Mouse (Mus musculus): ENCODE measurements around the gene Trp53i11. TPM values are rescaled to one million over a fixed set of nuclear protein-coding genes. Genes with fewer than 3 reads are reported as not detected.

The Trp53i11 gene
- polyA plus RNA-seq, 1 experiment from 2014 or later, result 46.6 TPM

DNA sequence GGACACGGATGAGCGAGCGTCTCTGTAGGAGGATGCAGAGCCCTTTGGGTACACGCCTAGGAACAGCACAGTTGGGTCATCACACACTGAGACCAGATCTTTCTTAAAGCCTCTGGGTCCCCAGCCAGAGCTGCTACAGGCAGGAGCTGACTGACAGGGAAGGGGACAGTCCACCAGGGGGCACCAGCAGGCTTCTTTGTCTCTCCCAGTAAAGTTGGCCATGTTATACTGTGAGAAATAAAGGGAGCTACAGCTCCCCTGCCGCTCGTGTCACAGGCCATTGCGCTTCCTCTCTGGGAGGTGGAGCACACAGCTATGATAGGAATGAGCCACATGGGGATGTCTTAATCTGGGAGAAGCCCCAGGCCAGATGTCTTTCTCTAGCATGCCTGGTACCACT is 29.7 kb downstream of the Trp53i11 start:
- Histone ChIP-seq H3K27me3 (ENCODE audit: control insufficient read depth, insufficient read depth, low read length) (no peaks in the 10 kb centered on the region), H3K27ac (ENCODE audit: low read depth, low read length) (peak overlapping the region; percentile 73; the same call in 1 of the 2 replicates), H3K9ac (ENCODE audit: low read depth, low read length) (no peak overlapping the region), H3K36me3 (ENCODE audit: control insufficient read depth, insufficient read depth, low read length) (peaks cover 5% of the 10 kb centered on the region), H3K4me2 (replicated peaks; ENCODE audit: low read depth, low read length) (no peak overlapping the region), H3K9me3 (ENCODE audit: control insufficient read depth, low read length) (no peaks in the 10 kb centered on the region), H3K4me1 (ENCODE audit: control insufficient read depth, insufficient read depth, low read length) (peaks cover 13% of the 10 kb centered on the region), H3K4me3 (ENCODE audit: low read length) (no peak overlapping the region)
- WGBS, result 15% methylated on average over 7 of the region's 7 CpGs
- ATAC-seq (ENCODE audit: low FRiP score, low TSS enrichment), result peak; percentile 78

DNA sequence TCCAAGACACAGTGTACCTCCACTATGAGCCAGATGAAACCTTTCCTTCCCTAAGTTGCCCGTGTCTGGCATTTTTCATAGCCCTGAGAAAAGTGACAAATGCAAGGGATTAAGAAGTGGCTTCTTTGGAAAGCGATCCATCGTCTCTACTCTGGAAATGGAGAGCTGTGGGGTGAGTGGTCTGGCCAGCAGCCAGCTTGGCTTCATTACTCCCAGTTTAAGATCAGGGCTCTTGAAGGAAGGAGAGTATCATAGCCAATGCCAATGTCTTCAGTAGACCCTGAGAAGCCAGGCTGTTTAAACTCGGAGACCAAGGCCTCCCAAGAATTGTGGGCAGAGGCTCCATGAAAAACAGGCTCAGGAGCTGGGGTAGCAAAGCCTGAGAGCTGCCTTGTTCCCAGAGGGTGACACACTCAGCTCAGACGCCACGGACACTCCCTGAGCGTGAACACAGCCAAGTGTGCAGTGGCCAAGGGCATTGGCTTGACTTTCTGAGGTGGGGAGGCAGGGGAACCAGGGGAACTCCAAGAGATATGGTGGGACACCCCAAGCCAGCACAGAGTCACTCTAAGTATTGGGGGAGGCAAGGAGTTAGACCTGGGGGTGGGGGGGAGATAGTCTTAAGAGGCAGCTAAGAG is 31.1 kb downstream of the Trp53i11 start:
- Histone ChIP-seq H3K9ac (ENCODE audit: low read depth, low read length) (no peak overlapping the region), H3K9me3 (ENCODE audit: control insufficient read depth, low read length) (no peaks in the 10 kb centered on the region), H3K36me3 (ENCODE audit: control insufficient read depth, insufficient read depth, low read length) (peaks cover 9% of the 10 kb centered on the region), H3K27me3 (ENCODE audit: control insufficient read depth, insufficient read depth, low read length) (no peaks in the 10 kb centered on the region), H3K4me2 (replicated peaks; ENCODE audit: low read depth, low read length) (no peak overlapping the region), H3K27ac (ENCODE audit: low read depth, low read length) (no peak overlapping the region), H3K4me3 (ENCODE audit: low read length) (no peak overlapping the region), H3K4me1 (ENCODE audit: control insufficient read depth, insufficient read depth, low read length) (peaks cover 13% of the 10 kb centered on the region)
- 80% methylated on average over 7 of the region's 7 CpGs for WGBS
- ATAC-seq (ENCODE audit: low FRiP score, low TSS enrichment), result no peak

GRCm38 (mm10) chr2:93219576-93219975 is 32.2 kb downstream of the Trp53i11 start:
- 99% methylated on average over 3 of the region's 3 CpGs for WGBS
- no peaks in the 10 kb centered on the region for H3K27me3 ChIP-seq (ENCODE audit: control insufficient read depth, insufficient read depth, low read length)
- H3K36me3 ChIP-seq (ENCODE audit: control insufficient read depth, insufficient read depth, low read length), result peaks cover 9% of the 10 kb centered on the region

GRCm38 (mm10) chr2:93220447-93220846 is 33.1 kb downstream of the Trp53i11 start:
- Histone ChIP-seq H3K4me2 (replicated peaks; ENCODE audit: low read depth, low read length) (no peak overlapping the region), H3K9me3 (ENCODE audit: control insufficient read depth, low read length) (no peaks in the 10 kb centered on the region), H3K27me3 (ENCODE audit: control insufficient read depth, insufficient read depth, low read length) (no peaks in the 10 kb centered on the region), H3K4me3 (ENCODE audit: low read length) (no peak overlapping the region), H3K36me3 (ENCODE audit: control insufficient read depth, insufficient read depth, low read length) (peaks cover 9% of the 10 kb centered on the region), H3K27ac (ENCODE audit: low read depth, low read length) (no peak overlapping the region), H3K9ac (ENCODE audit: low read depth, low read length) (no peak overlapping the region), H3K4me1 (ENCODE audit: control insufficient read depth, insufficient read depth, low read length) (peaks cover 6% of the 10 kb centered on the region)
- no peak for ATAC-seq (ENCODE audit: low FRiP score, low TSS enrichment)
- 72% methylated on average over 5 of the region's 5 CpGs for WGBS

More at GRCm38 (mm10) chr2:93219576-93219975, 32.2 kb downstream of the Trp53i11 start:
- no peak overlapping the region for H3K4me3 ChIP-seq (ENCODE audit: low read length)
- H3K9ac ChIP-seq (ENCODE audit: low read depth, low read length), result no peak overlapping the region
- H3K4me1 ChIP-seq (ENCODE audit: control insufficient read depth, insufficient read depth, low read length), result peaks cover 6% of the 10 kb centered on the region
- no peak overlapping the region for H3K27ac ChIP-seq (ENCODE audit: low read depth, low read length)
- ATAC-seq (ENCODE audit: low FRiP score, low TSS enrichment), result no peak
- H3K4me2 ChIP-seq (replicated peaks; ENCODE audit: low read depth, low read length), result no peak overlapping the region
- no peaks in the 10 kb centered on the region for H3K9me3 ChIP-seq (ENCODE audit: control insufficient read depth, low read length)

- Histone ChIP-seq H3K9me3 (ENCODE audit: control insufficient read depth, low read length) (no peaks in the 10 kb centered on the region), H3K27ac (ENCODE audit: low read depth, low read length) (no peak overlapping the region), H3K36me3 (ENCODE audit: control insufficient read depth, insufficient read depth, low read length) (peaks cover 9% of the 10 kb centered on the region), H3K4me3 (ENCODE audit: low read length) (no peak overlapping the region), H3K4me1 (ENCODE audit: control insufficient read depth, insufficient read depth, low read length) (peaks cover 24% of the 10 kb centered on the region), H3K9ac (ENCODE audit: low read depth, low read length) (no peak overlapping the region), H3K4me2 (replicated peaks; ENCODE audit: low read depth, low read length) (no peak overlapping the region), H3K27me3 (ENCODE audit: control insufficient read depth, insufficient read depth, low read length) (no peaks in the 10 kb centered on the region)
- no peak for ATAC-seq (ENCODE audit: low FRiP score, low TSS enrichment)
- 75% methylated on average over 6 of the region's 6 CpGs for WGBS
Observed at GRCm38 (mm10) chr2:93223463-93223862, 36.1 kb downstream of the Trp53i11 start.

DNA sequence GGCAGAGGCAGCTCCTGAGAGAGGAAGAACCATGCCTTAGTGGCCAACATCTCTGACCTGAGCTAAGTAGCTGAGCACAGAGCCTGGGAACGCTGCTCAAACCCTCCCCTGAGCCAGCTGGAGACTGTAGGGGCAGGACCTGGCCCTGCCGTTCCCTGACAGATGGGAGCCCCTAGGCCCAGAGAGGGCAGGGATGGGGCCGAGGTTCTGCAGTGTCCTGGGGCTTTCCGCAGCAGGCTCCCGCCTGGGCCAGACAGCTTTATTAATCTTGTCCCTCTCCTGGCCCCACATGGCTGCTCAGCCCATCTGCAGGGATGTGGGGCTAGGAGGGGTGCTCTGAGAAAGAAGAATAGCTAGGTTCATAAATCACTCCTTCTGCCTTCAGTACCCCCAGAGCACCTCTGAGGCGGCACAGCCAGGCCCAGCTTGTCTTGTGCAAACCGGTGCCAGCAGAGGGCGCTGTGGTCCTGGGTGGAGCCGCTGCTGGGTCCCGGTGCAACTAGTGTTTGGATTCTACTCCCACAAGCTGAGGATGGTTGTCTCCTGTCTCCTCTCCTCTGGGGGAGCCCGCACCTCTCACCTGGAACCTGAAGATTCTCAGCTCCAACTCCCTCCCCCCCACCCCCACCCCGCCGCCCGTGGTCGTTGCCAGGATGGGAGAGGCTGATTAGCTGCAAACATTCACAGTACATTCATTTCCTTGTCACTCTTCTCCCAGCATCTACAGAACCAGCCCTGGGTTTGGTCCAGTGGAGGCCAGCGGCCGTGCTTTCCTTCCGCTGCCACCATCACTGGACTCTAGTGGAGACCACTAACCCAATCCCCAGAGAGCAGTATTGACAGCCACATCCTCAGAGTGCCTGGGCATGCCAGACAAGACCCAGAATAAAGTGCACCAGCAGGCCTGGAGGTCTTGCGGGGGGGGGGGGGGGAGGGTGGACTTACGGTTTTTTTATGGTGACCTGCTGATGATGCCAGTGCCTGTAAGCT is 39.6 kb downstream of the Trp53i11 start:
- H3K4me2 ChIP-seq (replicated peaks; ENCODE audit: low read depth, low read length), result peak overlapping the region; percentile 8; the same call in 1 of the 2 replicates

DNA sequence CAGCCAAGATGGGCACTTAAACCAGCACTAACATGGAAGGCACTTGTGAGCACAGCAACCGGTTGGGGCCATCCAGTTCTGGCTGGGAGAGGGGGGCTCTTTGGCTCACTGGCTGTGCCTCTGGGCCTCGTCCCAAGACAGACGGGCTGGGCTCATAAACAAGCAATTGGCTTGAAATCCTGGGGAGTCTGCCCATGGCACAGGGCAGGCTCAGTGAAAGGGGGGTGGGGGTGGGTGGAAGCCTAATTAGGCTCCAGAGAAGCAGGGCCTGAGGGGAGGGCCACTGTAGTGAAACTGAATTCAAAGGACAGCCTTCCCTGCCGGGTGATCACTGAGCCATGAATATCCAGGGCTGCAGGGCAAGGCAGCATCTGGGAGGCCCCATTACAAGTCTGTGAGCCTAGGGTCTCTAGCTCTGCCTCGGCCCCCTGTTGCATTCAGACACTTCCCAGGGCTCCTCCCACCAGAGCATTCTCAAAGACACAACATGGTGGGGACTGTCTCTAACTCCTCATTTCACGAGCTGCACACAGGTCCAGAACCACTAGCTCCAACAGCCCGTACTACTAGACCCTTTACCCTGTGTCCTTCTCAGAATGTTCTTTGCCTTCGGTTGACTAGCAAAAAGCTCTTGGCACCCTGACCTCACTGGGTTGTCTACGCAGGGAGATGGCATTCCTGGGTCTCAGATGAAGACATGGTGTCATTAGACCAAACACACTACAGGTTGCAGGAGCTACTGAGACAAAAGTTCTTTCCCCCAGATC is 40.5 kb downstream of the Trp53i11 start:
- Histone ChIP-seq H3K4me3 (ENCODE audit: low read length) (no peak overlapping the region), H3K9me3 (ENCODE audit: control insufficient read depth, low read length) (no peaks in the 10 kb centered on the region), H3K27me3 (ENCODE audit: control insufficient read depth, insufficient read depth, low read length) (no peaks in the 10 kb centered on the region), H3K27ac (ENCODE audit: low read depth, low read length) (peak overlapping the region; percentile 76), H3K9ac (ENCODE audit: low read depth, low read length) (peak overlapping the region; percentile 28), H3K36me3 (ENCODE audit: control insufficient read depth, insufficient read depth, low read length) (no peaks in the 10 kb centered on the region; the same call in 1 of the 2 replicates), H3K4me2 (replicated peaks; ENCODE audit: low read depth, low read length) (no peak overlapping the region), H3K4me1 (ENCODE audit: control insufficient read depth, insufficient read depth, low read length) (peaks cover 29% of the 10 kb centered on the region)
- ATAC-seq (ENCODE audit: low FRiP score, low TSS enrichment), result peak; percentile 79
- WGBS, result 29% methylated on average over 9 of the region's 9 CpGs

More for the DNA sequence above, 39.6 kb downstream of the Trp53i11 start:
- Histone ChIP-seq H3K4me1 (ENCODE audit: control insufficient read depth, insufficient read depth, low read length) (peaks cover 29% of the 10 kb centered on the region), H3K4me3 (ENCODE audit: low read length) (no peak overlapping the region), H3K36me3 (ENCODE audit: control insufficient read depth, insufficient read depth, low read length) (peaks cover 4% of the 10 kb centered on the region), H3K9me3 (ENCODE audit: control insufficient read depth, low read length) (no peaks in the 10 kb centered on the region), H3K27ac (ENCODE audit: low read depth, low read length) (peak overlapping the region; percentile 76; the same call in 1 of the 2 replicates), H3K27me3 (ENCODE audit: control insufficient read depth, insufficient read depth, low read length) (no peaks in the 10 kb centered on the region), H3K9ac (ENCODE audit: low read depth, low read length) (0 out of 2 replicates have a peak overlapping the region, but pooled peaks have one; percentile 28)
- 5% methylated on average over 20 of the region's 20 CpGs for WGBS
- ATAC-seq (ENCODE audit: low FRiP score, low TSS enrichment), result peak; percentile 87

GRCm38 (mm10) chr2:93228480-93228824 is 41.1 kb downstream of the Trp53i11 start:
- Histone ChIP-seq H3K27me3 (ENCODE audit: control insufficient read depth, insufficient read depth, low read length) (no peaks in the 10 kb centered on the region), H3K36me3 (ENCODE audit: control insufficient read depth, insufficient read depth, low read length) (no peaks in the 10 kb centered on the region), H3K4me3 (ENCODE audit: low read length) (no peak overlapping the region), H3K4me2 (replicated peaks; ENCODE audit: low read depth, low read length) (no peak overlapping the region), H3K9me3 (ENCODE audit: control insufficient read depth, low read length) (no peaks in the 10 kb centered on the region), H3K27ac (ENCODE audit: low read depth, low read length) (peak overlapping the region; percentile 76), H3K4me1 (ENCODE audit: control insufficient read depth, insufficient read depth, low read length) (peaks cover 29% of the 10 kb centered on the region), H3K9ac (ENCODE audit: low read depth, low read length) (no peak overlapping the region)
- no peak for ATAC-seq (ENCODE audit: low FRiP score, low TSS enrichment)
- 12% methylated on average over 5 of the region's 5 CpGs for WGBS
